Mouse (Mus musculus) B cell, adult 62 days (primary cell): ENCODE results near the gene Sult3a1. TPM values are rescaled to one million over a fixed set of nuclear protein-coding genes. Genes with fewer than 3 reads are reported as not detected.

ENCODE experiments used
- total RNA-seq: library from RNA; stranded (reverse); gene quantifications from 4 replicates; pipeline ENCODE4 v1.2.4, GENCODE M21; 2023

Gene Sult3a1
- total RNA-seq, result not detected in 4 replicates

GRCm38 (mm10) chr10:33857421-33857820 is at the start of gene Sult3a1:
Gene Sult3a1 (plus strand): TSS chr10:33857721.

GRCm38 (mm10) chr10:33904530-33905481 is 47.3 kb downstream of the Sult3a1 start, which contains the start of gene Rsph4a:
Gene Rsph4a (plus strand): TSS chr10:33905111.

Other genes starting within 250 kb of the Sult3a1 start
- not detected in 4 replicates for gene Clvs2, start 233.0 kb upstream of the Sult3a1 start, total RNA-seq
- gene Sult3a2, start 71.0 kb upstream of the Sult3a1 start, total RNA-seq, result not detected in 4 replicates
- gene Rsph4a, start 47.4 kb downstream of the Sult3a1 start, total RNA-seq, result not detected in 4 replicates
- gene Zup1, start 93.5 kb downstream of the Sult3a1 start, total RNA-seq, result 99.0 to 119 TPM (median 111 TPM) in 4 replicates
- 42.5 to 62.8 TPM (median 50.9 TPM) in 4 replicates for gene Rwdd1, start 161.9 kb downstream of the Sult3a1 start, total RNA-seq
- gene Trappc3l, start 179.9 kb downstream of the Sult3a1 start, total RNA-seq, result not detected in 4 replicates
- not detected in 4 replicates for gene Calhm4, start 186.6 kb downstream of the Sult3a1 start, total RNA-seq
- gene Calhm5, start 238.8 kb downstream of the Sult3a1 start, total RNA-seq, result not detected in 4 replicates